7 mouse cellular contexts compared by ENCODE assay signal in genomic region chr5:110879584-110880374, GRCm38 (mm10). TPM values are rescaled to one million over a fixed set of nuclear protein-coding genes. Genes with fewer than 3 reads are reported as not detected.
DNase-seq lines count a peak whose midpoint lies in the region; ATAC-seq and TF ChIP-seq lines count a peak whose summit lies in the region.

Ttc28 (plus strand) TSS chr5:110879803.

- peak within 1 kb of the TSS; percentile 58 for H3K4me3 ChIP-seq in intestine, postnatal 0 days (ENCODE audit: low read depth, low read length)
- H3K4me3 ChIP-seq in midbrain, embryonic 11.5 days (ENCODE audit: low read depth, low read length) = peak within 1 kb of the TSS; percentile 82
- H3K4me3 ChIP-seq in small intestine, adult 2 months (ENCODE audit: low read depth, low read length) = peak within 1 kb of the TSS; percentile 94

- no peaks in the 10 kb centered on the region for H3K9me3 ChIP-seq in intestine, postnatal 0 days (ENCODE audit: control insufficient read depth)
- no peaks in the 10 kb centered on the region for H3K9me3 ChIP-seq in midbrain, embryonic 11.5 days (ENCODE audit: control insufficient read depth, low read length)

- H3K27ac ChIP-seq in intestine, postnatal 0 days (ENCODE audit: low read depth, low read length) = peak within 1 kb of the TSS; percentile 30
- H3K27ac ChIP-seq in midbrain, embryonic 11.5 days (ENCODE audit: low read depth, low read length) = peak within 1 kb of the TSS; percentile 35
- H3K27ac ChIP-seq in small intestine, adult 2 months (ENCODE audit: insufficient read depth, low read depth, low read length) = 0 out of 2 replicates have a peak within 1 kb of the TSS, but pooled peaks have one; percentile 16

- peak; percentile 18; the same call in 1 of the 2 replicates for TF ChIP-seq POLR2A in small intestine, adult 2 months (IDR thresholded peaks at IDR 0.05; ENCODE audit: low read depth, low read length)

- peak within 1 kb of the TSS; percentile 77 for H3K4me2 ChIP-seq in intestine, postnatal 0 days (replicated peaks; ENCODE audit: low read depth)
- peak within 1 kb of the TSS; percentile 79 for H3K4me2 ChIP-seq in midbrain, embryonic 11.5 days

- intact Hi-C loops in left cerebral cortex, postnatal 4 days (cut with DNase I) = no loop called here

- H3K4me1 ChIP-seq in intestine, postnatal 0 days (replicated peaks; ENCODE audit: control insufficient read depth, insufficient read depth, low read length) = no peaks in the 10 kb centered on the region
- H3K4me1 ChIP-seq in midbrain, embryonic 11.5 days (ENCODE audit: control insufficient read depth, insufficient read depth, low read length) = peaks cover 7% of the 10 kb centered on the region; the same call in 1 of the 2 replicates
- peaks cover 2% of the 10 kb centered on the region; the same call in 1 of the 2 replicates for H3K4me1 ChIP-seq in small intestine, adult 2 months (ENCODE audit: control insufficient read depth, insufficient read depth, insufficient read length, low read length)

- H3K9ac ChIP-seq in intestine, postnatal 0 days (ENCODE audit: low read depth, low read length) = peak within 1 kb of the TSS; percentile 75
- H3K9ac ChIP-seq in midbrain, embryonic 11.5 days (ENCODE audit: low read length) = peak within 1 kb of the TSS; percentile 94

- no peak for TF ChIP-seq CTCF in intestine, postnatal 0 days (IDR thresholded peaks at IDR 0.05; ENCODE audit: low read depth)
- TF ChIP-seq CTCF in small intestine, adult 2 months (IDR thresholded peaks at IDR 0.05; ENCODE audit: extremely low read depth, insufficient read length, insufficient replicate concordance, low read depth, low read length) = no peak

- no peaks in the 10 kb centered on the region for H3K27me3 ChIP-seq in intestine, postnatal 0 days (replicated peaks; ENCODE audit: control insufficient read depth, insufficient read depth, low read length)
- H3K27me3 ChIP-seq in midbrain, embryonic 11.5 days (ENCODE audit: control insufficient read depth, insufficient read depth, low read length) = no peaks in the 10 kb centered on the region
- H3K27me3 ChIP-seq in small intestine, adult 2 months (ENCODE audit: control insufficient read depth, insufficient read depth, low read length) = peaks cover 9% of the 10 kb centered on the region

- H3K36me3 ChIP-seq in intestine, postnatal 0 days (ENCODE audit: control insufficient read depth, insufficient read depth) = no peaks in the 10 kb centered on the region; the same call in 1 of the 2 replicates
- no peaks in the 10 kb centered on the region for H3K36me3 ChIP-seq in midbrain, embryonic 11.5 days (ENCODE audit: control insufficient read depth, insufficient read depth, low read length)
- no peaks in the 10 kb centered on the region for H3K36me3 ChIP-seq in small intestine, adult 2 months (ENCODE audit: control insufficient read depth, insufficient read depth, low read length)

- DNase-seq in adrenal gland, postnatal 14 days = peak; percentile 95
- peak; percentile 93 for DNase-seq in embryo, embryonic 9.5 days (ENCODE audit: extremely low spot score)
- DNase-seq in gonadal fat pad, adult 2 months (ENCODE audit: low read depth) = no peak
- peak; percentile 90 for DNase-seq in left cerebral cortex, postnatal 4 days
- DNase-seq in midbrain, embryonic 11.5 days (ENCODE audit: low spot score, missing footprints) = peak; percentile 99

- WGBS in intestine, postnatal 0 days = under 1% methylated on average over 83 of the region's 101 CpGs
- WGBS in midbrain, embryonic 11.5 days = under 1% methylated on average over 93 of the region's 101 CpGs
- 1% methylated on average over 101 of the region's 101 CpGs for WGBS in small intestine, adult 2 months

- peak; percentile 84 for ATAC-seq in intestine, postnatal 0 days
- peak; percentile 95 for ATAC-seq in midbrain, embryonic 11.5 days (ENCODE audit: low FRiP score)

RNA-seq across cellular contexts. Expression of gene Ttc28, which starts in this region (rescaled TPM):
- 25.5 and 32.5 TPM in 2 replicates for total RNA-seq in adrenal gland, postnatal 14 days (2021)
- polyA plus RNA-seq in gonadal fat pad, adult 2 months (2012; rRNA removed) = 10.1 and 13.0 TPM in 2 replicates
- polyA plus RNA-seq in intestine, postnatal 0 days (2015; fragmentation: Nextera tagmentation; extraction: Ambion mirVana) = 2.9 and 3.4 TPM in 2 replicates
- total RNA-seq in left cerebral cortex, postnatal 4 days (2021) = 100 to 1,000 TPM in 1 of 2 experiments, 10 to 100 TPM in 1; 97.3 to 112 TPM
- 12.7 and 13.5 TPM in 2 replicates for polyA plus RNA-seq in midbrain, embryonic 11.5 days (2014; fragmentation: Nextera tagmentation; extraction: Ambion mirVana)
- polyA plus RNA-seq in small intestine, adult 2 months (2012; rRNA removed) = 2.1 and 3.2 TPM in 2 replicates
